14 mouse cellular contexts compared by ENCODE assay signal in genomic region chr15:31368556-31368955, GRCm38 (mm10). TPM values are rescaled to one million over a fixed set of nuclear protein-coding genes. Genes with fewer than 3 reads are reported as not detected.
DNase-seq lines count a peak whose midpoint lies in the region; ATAC-seq and TF ChIP-seq lines count a peak whose summit lies in the region.
"Had no signal": no experiment of that assay in that cellular context is flagged by ENCODE, and none has a peak within 500 bp of the region (broad histone marks: within the 10 kb centered on the region; RNA-seq: fewer than 3 reads in every experiment).

No protein-coding gene starts in this region.

- H3K36me3 ChIP-seq in hindbrain, embryonic 10.5 days: no peaks in the 10 kb centered on the region
- no peaks in the 10 kb centered on the region for H3K36me3 ChIP-seq in hindbrain, embryonic 14.5 days (replicated peaks; ENCODE audit: control insufficient read depth, insufficient read depth)
- H3K36me3 ChIP-seq in CH12.LX (replicated peaks in 1 of 2; ENCODE audit: control insufficient read depth in 1 of 2, insufficient read depth in 1 of 2, low read length in 1 of 2): peaks cover 4 to 20% of the 10 kb centered on the region in 2 experiments
- H3K36me3 ChIP-seq in embryonic facial prominence, embryonic 10.5 days (replicated peaks): no peaks in the 10 kb centered on the region
- H3K36me3 ChIP-seq: embryonic facial prominence, embryonic 15.5 days had no signal

- peaks cover 38% of the 10 kb centered on the region for H3K79me2 ChIP-seq in CH12.LX (replicated peaks; ENCODE audit: control insufficient read depth, extremely low read depth, insufficient read depth, poor library complexity, severe bottlenecking)

- no peak for TF ChIP-seq RAD21 in CH12.LX (IDR thresholded peaks at IDR 0.05; ENCODE audit: low read depth, low read length)

- H3K4me2 ChIP-seq in hindbrain, embryonic 14.5 days (replicated peaks): no peak overlapping the region
- peak overlapping the region; percentile 63 for H3K4me2 ChIP-seq in CH12.LX (ENCODE audit: insufficient read depth, low read depth, poor library complexity, severe bottlenecking)

- dilution Hi-C loops in CH12.LX (cut with MboI; ENCODE audit: extremely low pct_ligation_motif_present, extremely low pct_unique_long_range_greater_than_20kb, low sequenced_read_pairs): no loop called here

- H3K9me3 ChIP-seq in hindbrain, embryonic 10.5 days: no peaks in the 10 kb centered on the region
- no peaks in the 10 kb centered on the region for H3K9me3 ChIP-seq in hindbrain, embryonic 14.5 days (ENCODE audit: control insufficient read depth, low read length)
- peaks cover 10% of the 10 kb centered on the region for H3K9me3 ChIP-seq in CH12.LX (replicated peaks; ENCODE audit: low read length)
- H3K9me3 ChIP-seq in embryonic facial prominence, embryonic 10.5 days: 0 out of 2 replicates have a peak, but pooled peaks cover 3% of the 10 kb centered on the region
- H3K9me3 ChIP-seq: embryonic facial prominence, embryonic 15.5 days had no signal

- H3K9ac ChIP-seq in hindbrain, embryonic 14.5 days: no peak overlapping the region
- H3K9ac ChIP-seq in CH12.LX (ENCODE audit: insufficient read depth, low read depth): peak overlapping the region; percentile 88
- H3K9ac ChIP-seq: embryonic facial prominence, embryonic 15.5 days; liver, embryonic 14.5 days had no signal

- no peak for TF ChIP-seq CTCF in lung, adult 2 months (IDR thresholded peaks at IDR 0.05; ENCODE audit: insufficient read depth, low read length)
- TF ChIP-seq CTCF in CH12.LX (conservative IDR thresholded peaks at IDR 0.05 in 1 of 2, IDR thresholded peaks at IDR 0.05 in 1 of 2; ENCODE audit: low read depth in 2 of 2, low read length in 2 of 2): no peak

- peaks cover 38% of the 10 kb centered on the region for H3K4me1 ChIP-seq in hindbrain, embryonic 10.5 days (replicated peaks)
- peaks cover 23% of the 10 kb centered on the region for H3K4me1 ChIP-seq in hindbrain, embryonic 14.5 days (replicated peaks; ENCODE audit: control insufficient read depth, insufficient read depth, low read length)
- H3K4me1 ChIP-seq in lung, adult 2 months (ENCODE audit: control insufficient read depth, insufficient read depth, low read length): peaks cover 6% of the 10 kb centered on the region
- H3K4me1 ChIP-seq in CH12.LX (ENCODE audit: control insufficient read depth in 1 of 2, insufficient read depth in 2 of 2): peaks cover 5 to 40% of the 10 kb centered on the region in 2 experiments; a peak in 3 of 4 replicates
- peaks cover 42% of the 10 kb centered on the region for H3K4me1 ChIP-seq in embryonic facial prominence, embryonic 10.5 days

- ATAC-seq in hindbrain, embryonic 14.5 days (ENCODE audit: low FRiP score): no peak

- WGBS in hindbrain, embryonic 10.5 days: 20% methylated on average over 8 of the region's 8 CpGs
- WGBS in hindbrain, embryonic 14.5 days: 25% methylated on average over 8 of the region's 8 CpGs
- 43% methylated on average over 8 of the region's 8 CpGs for WGBS in lung, adult 2 months
- 16% methylated on average over 8 of the region's 8 CpGs for WGBS in embryonic facial prominence, embryonic 10.5 days

- no peak for TF ChIP-seq EP300 in CH12.LX (IDR thresholded peaks at IDR 0.05; ENCODE audit: low read length)

- in situ Hi-C loops in CH12.LX (cut with MboI; ENCODE audit: low pct_ligation_motif_present, low pct_unique_long_range_greater_than_20kb, low sequenced_read_pairs): loop anchor here (5.0 kb wide), 1 partner anchor 44 kb away; no protein-coding TSS in a partner anchor

- H3K27ac ChIP-seq in hindbrain, embryonic 10.5 days: no peak overlapping the region
- H3K27ac ChIP-seq in hindbrain, embryonic 14.5 days: no peak overlapping the region
- H3K27ac ChIP-seq in CH12.LX (ENCODE audit: insufficient read depth, low read depth): peak overlapping the region; percentile 91
- H3K27ac ChIP-seq in embryonic facial prominence, embryonic 10.5 days (replicated peaks): no peak overlapping the region
- H3K27ac ChIP-seq: embryonic facial prominence, embryonic 15.5 days; liver, embryonic 14.5 days had no signal

- H3K4me3 ChIP-seq in hindbrain, embryonic 10.5 days: no peak overlapping the region
- H3K4me3 ChIP-seq in hindbrain, embryonic 14.5 days (replicated peaks; ENCODE audit: low read length): no peak overlapping the region
- H3K4me3 ChIP-seq in lung, adult 2 months (replicated peaks; ENCODE audit: extremely low read depth, low read depth, low read length): peak overlapping the region; percentile 37
- peak overlapping the region; percentile 30 to 98 (median 85) for H3K4me3 ChIP-seq in CH12.LX (replicated peaks in 1 of 3; ENCODE audit: low read depth in 2 of 3, low read length in 2 of 3, poor library complexity in 1 of 3)
- no peak overlapping the region for H3K4me3 ChIP-seq in embryonic facial prominence, embryonic 10.5 days

- H3K27me3 ChIP-seq in hindbrain, embryonic 10.5 days (ENCODE audit: insufficient read depth, poor library complexity, severe bottlenecking): peaks cover 76% of the 10 kb centered on the region
- H3K27me3 ChIP-seq in hindbrain, embryonic 14.5 days (ENCODE audit: control insufficient read depth, insufficient read depth, low read length): peaks cover 55% of the 10 kb centered on the region
- H3K27me3 ChIP-seq in CH12.LX (replicated peaks): no peaks in the 10 kb centered on the region
- peaks cover 77% of the 10 kb centered on the region for H3K27me3 ChIP-seq in embryonic facial prominence, embryonic 10.5 days (replicated peaks; ENCODE audit: low read depth, poor library complexity, severe bottlenecking)

- DNase-seq in hindbrain, embryonic 10.5 days (ENCODE audit: low spot score): peak; percentile 15
- no peak for DNase-seq in hindbrain, embryonic 14.5 days (ENCODE audit: low spot score)
- no peak for DNase-seq in lung, adult 2 months
- no peak for DNase-seq in lung, postnatal 36 days
- no peak for DNase-seq in CH12.LX (ENCODE audit: extremely low read depth)
- peak; percentile 28 for DNase-seq in embryonic facial prominence, embryonic 10.5 days (ENCODE audit: low spot score)
- no peak for DNase-seq in thymus, postnatal 0 days (ENCODE audit: low spot score)
- no peak for DNase-seq in cerebellum, postnatal 14 days
- DNase-seq: adrenal gland, postnatal 14 days; gastrocnemius, postnatal 36 days; right cerebral cortex, postnatal 14 days; thymus, adult 2 months had no signal

- TF ChIP-seq POLR2A in lung, adult 2 months (IDR thresholded peaks at IDR 0.05; ENCODE audit: borderline replicate concordance, extremely low read depth, low read depth, low read length): no peak
- TF ChIP-seq POLR2A in CH12.LX (IDR thresholded peaks at IDR 0.05; ENCODE audit: low read depth, low read length): peak; percentile 10; the same call in 1 of the 2 replicates

TF ChIP-seq in CH12.LX, 34 proteins besides CTCF, POLR2A, EP300 and RAD21:
- TF ChIP-seq MAX (IDR thresholded peaks at IDR 0.05; ENCODE audit: low read length): peak; percentile 46; the same call in 1 of the 2 replicates
- 0 out of 2 replicates have a peak, but pooled peaks have one; percentile 9 for TF ChIP-seq ZMIZ1 (IDR thresholded peaks at IDR 0.05; ENCODE audit: low read depth, low read length)
- TF ChIP-seq MYC (IDR thresholded peaks at IDR 0.05; ENCODE audit: low read depth, low read length): peak; percentile 13
- TF ChIP-seq CHD2 (IDR thresholded peaks at IDR 0.05; ENCODE audit: low read length): no peak
- 0 out of 2 replicates have a peak, but pooled peaks have one; percentile 0 for TF ChIP-seq ELF1 (IDR thresholded peaks at IDR 0.05; ENCODE audit: low read depth, low read length)
- TF ChIP-seq POLR2AphosphoS2 (IDR thresholded peaks at IDR 0.05; ENCODE audit: low read depth, low read length): 0 out of 2 replicates have a peak, but pooled peaks have one; percentile 50
- no peak for TF ChIP-seq KAT2A (IDR thresholded peaks at IDR 0.05; ENCODE audit: insufficient replicate concordance, low read length)
- no peak; the same call in 1 of the 2 replicates for TF ChIP-seq RCOR1 (conservative IDR thresholded peaks at IDR 0.05; ENCODE audit: low read depth, low read length)

RNA-seq across cellular contexts. Expression of gene Ankrd33b, which starts 1.0 kb away (rescaled TPM):
- 0.39 and 0.56 TPM in 2 replicates for polyA plus RNA-seq in hindbrain, embryonic 10.5 days (2016; fragmentation: Nextera tagmentation; extraction: Ambion mirVana)
- polyA plus RNA-seq in hindbrain, embryonic 14.5 days (2014; fragmentation: Nextera tagmentation; extraction: Ambion mirVana): 0.65 and 1.3 TPM in 2 replicates
- 39.4 and 42.2 TPM in 2 replicates for polyA plus RNA-seq in lung, adult 2 months (2012; rRNA removed)
- total RNA-seq in CH12.LX (2012; rRNA removed): 38.1 and 50.0 TPM in 2 replicates
- total RNA-seq in CH12.LX (2014; rRNA removed): 69.1 and 69.6 TPM in 2 replicates
- polyA plus RNA-seq in CH12.LX (2012; ENCODE audit: insufficient read length, low read depth): 55.3 and 60.3 TPM in 2 replicates
- 0.29 and 0.67 TPM in 2 replicates for polyA plus RNA-seq in embryonic facial prominence, embryonic 10.5 days (2016; fragmentation: Nextera tagmentation; extraction: Ambion mirVana)
- 10.8 and 11.2 TPM in 2 replicates for polyA plus RNA-seq in thymus, postnatal 0 days (2015; fragmentation: Nextera tagmentation; extraction: Ambion mirVana)

Comparison
In these comparisons a context has a peak if more than half of its experiments do, and no peak if none do; other contexts are left out.
1. DNase-seq: peak in hindbrain, embryonic 10.5 days (single experiment) and embryonic facial prominence, embryonic 10.5 days (single experiment); none in hindbrain, embryonic 14.5 days (single experiment), lung, adult 2 months (single experiment), lung, postnatal 36 days (single experiment), CH12.LX (single experiment), thymus, postnatal 0 days (single experiment) and cerebellum, postnatal 14 days (0 of 2).
2. H3K4me3 ChIP-seq: peak in lung, adult 2 months (single experiment) and CH12.LX (3 of 3); none in hindbrain, embryonic 10.5 days (single experiment), hindbrain, embryonic 14.5 days (single experiment) and embryonic facial prominence, embryonic 10.5 days (single experiment).